Mouse (Mus musculus): ENCODE data around the gene Ubqln1. TPM values are rescaled to one million over a fixed set of nuclear protein-coding genes. Genes with fewer than 3 reads are reported as not detected.

Gene Ubqln1
- total RNA-seq, 1 experiment from 2014 or later = 113 TPM

GRCm38 (mm10) chr13:58201343-58201742 is 14.1 kb downstream of the Ubqln1 start:
- no peak for DNase-seq

- DNase-seq = no peak
Measured at GRCm38 (mm10) chr13:58197981-58198640, 17.3 kb downstream of the Ubqln1 start.

GRCm38 (mm10) chr13:58197211-58197610 is 18.2 kb downstream of the Ubqln1 start:
- DNase-seq = peak; percentile 61

GRCm38 (mm10) chr13:58194908-58195307 is 20.5 kb downstream of the Ubqln1 start:
- peak; percentile 27 for DNase-seq

DNA sequence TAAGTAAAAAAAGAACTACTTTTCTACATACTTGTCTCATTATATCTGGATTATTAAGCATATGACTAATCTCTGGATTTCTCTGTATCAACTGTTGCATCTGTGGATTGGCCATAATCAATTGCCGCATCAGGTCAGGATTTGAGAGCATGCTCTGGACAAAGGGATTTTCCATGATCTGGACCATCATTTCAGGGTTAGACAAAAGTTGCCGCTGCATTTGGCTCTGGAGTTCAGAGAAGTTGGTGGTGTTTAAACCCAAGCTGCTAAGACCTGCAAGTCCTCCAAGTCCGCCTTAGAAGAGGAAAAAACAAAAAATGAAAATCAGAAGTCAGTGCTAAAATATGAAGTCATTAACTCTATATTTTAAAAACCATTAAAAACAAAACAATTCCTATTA is 22.2 kb downstream of the Ubqln1 start:
- no peak for DNase-seq

DNA sequence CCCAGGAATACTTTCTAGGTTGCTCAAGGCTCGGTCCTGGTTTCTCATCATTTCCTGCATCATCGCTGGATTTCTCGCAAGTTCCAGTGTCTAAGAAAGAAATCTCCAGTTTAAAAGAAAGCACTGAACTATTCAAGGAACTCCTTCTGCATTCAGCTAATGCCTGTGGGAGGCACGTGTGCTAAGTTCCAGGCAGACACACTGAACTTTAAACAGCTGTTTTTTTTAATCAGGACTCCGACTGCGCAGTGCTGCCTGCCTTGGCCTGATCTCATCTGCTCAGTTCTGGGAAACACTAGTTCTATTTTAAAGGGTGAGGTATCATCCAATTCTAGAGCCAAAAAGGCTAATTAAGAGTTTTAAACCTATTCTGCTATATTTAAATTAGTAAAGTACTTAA is 23.3 kb downstream of the Ubqln1 start:
- DNase-seq = no peak

- no peak for DNase-seq
Measured at GRCm38 (mm10) chr13:58191516-58191915, 23.9 kb downstream of the Ubqln1 start.

- DNase-seq = no peak
Measured at GRCm38 (mm10) chr13:58189473-58189872, 26.0 kb downstream of the Ubqln1 start.

DNA sequence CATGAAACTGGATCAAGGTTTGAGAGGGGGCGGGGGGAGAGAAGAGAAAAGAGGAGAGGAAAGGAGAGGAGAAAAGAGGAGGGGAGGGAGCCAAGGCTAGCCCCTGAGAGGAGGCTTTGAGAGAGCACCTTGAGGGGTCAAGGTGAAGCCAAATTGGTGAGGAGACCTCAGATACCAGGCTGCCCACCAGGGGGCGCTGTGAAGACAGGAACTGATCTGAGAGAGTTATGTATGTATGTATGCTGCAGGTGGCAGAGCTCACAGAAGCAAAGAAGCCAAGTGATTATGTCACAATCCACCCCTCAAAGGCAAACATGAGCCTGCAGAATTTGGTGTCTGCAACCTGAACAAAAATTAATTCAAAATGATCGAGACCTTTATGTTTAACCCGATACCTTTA is 27.0 kb downstream of the Ubqln1 start:
- peak; percentile 93 for DNase-seq

- DNase-seq = no peak
Measured at GRCm38 (mm10) chr13:58187751-58188150, 27.7 kb downstream of the Ubqln1 start.

- no peak for DNase-seq
Measured at GRCm38 (mm10) chr13:58186281-58186680, 29.2 kb downstream of the Ubqln1 start.

DNA sequence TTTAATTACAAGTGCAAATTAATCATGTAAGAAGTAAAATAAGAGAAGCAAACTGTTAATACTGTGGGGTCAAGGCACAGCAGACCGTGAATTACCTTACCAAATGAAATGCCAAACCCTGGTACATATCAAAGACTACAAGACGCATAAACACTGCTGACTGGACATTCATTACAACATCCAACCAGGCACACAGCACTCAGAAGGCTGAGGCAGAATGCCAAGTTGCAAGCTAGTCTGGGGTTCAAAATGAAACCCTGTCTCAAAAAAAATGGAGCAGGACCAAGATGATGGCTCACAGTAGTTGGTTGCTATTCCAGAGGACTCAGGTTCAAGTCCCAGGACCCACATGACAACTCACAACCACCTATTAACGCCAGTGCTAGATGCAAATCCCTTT is 31.3 kb downstream of the Ubqln1 start:
- DNase-seq = peak; percentile 61

GRCm38 (mm10) chr13:58181607-58182551 is 33.6 kb downstream of the Ubqln1 start:
- no peak for DNase-seq

- peak; percentile 96 for DNase-seq
Measured at GRCm38 (mm10) chr13:58177511-58178208, 37.8 kb downstream of the Ubqln1 start.

DNA sequence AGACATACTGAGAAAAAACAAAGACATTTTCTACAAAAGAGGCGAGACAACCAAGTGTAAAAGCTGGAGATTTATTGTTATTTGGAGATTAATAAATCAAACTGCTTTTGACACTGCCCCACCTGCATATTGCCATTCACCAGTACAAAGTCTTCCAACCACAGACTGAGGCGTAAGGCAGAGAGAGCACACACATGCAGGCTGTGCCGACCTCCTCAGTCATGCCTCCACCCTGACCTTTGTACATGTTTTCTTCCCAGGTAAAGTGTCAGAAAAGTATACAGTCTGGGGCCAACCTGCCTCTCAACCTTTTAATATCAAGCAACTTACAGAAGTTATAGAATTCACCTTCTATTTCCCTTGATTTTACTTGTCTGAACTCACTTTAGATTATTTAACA is 39.3 kb downstream of the Ubqln1 start:
- DNase-seq = no peak

GRCm38 (mm10) chr13:58168119-58168518 is 47.3 kb downstream of the Ubqln1 start:
- DNase-seq = no peak

DNA sequence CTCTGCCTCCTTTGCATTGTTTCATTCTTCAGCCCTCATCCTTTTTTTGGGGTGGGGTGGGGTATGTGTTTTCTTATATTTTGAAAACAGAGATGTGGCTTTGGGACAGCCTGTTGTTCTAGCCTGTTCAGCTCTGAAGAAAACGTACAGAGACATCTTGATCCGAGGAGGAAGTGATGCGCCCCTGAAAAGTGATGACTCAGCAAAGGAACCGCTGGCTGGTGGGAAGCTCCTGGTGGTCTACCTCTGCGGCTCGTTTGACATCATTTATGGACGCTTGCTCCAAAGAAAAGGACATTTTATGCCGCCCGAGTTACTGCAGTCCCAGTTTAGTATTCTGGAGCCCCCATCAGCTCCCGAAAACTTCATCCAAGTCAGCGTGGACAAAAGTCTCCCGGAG is 52.1 kb downstream of the Ubqln1 start:
- no peak for DNase-seq

GRCm38 (mm10) chr13:58160761-58161160 is 54.7 kb downstream of the Ubqln1 start:
- no peak for DNase-seq

GRCm38 (mm10) chr13:58158099-58158912 is 57.1 kb downstream of the Ubqln1 start:
- peak; percentile 92 for DNase-seq

- DNase-seq = peak; percentile 97
Measured at GRCm38 (mm10) chr13:58157447-58158098, 57.9 kb downstream of the Ubqln1 start, which contains the start of gene Idnk. Gene Idnk, plus strand, starts transcription at chr13:58157649.

DNA sequence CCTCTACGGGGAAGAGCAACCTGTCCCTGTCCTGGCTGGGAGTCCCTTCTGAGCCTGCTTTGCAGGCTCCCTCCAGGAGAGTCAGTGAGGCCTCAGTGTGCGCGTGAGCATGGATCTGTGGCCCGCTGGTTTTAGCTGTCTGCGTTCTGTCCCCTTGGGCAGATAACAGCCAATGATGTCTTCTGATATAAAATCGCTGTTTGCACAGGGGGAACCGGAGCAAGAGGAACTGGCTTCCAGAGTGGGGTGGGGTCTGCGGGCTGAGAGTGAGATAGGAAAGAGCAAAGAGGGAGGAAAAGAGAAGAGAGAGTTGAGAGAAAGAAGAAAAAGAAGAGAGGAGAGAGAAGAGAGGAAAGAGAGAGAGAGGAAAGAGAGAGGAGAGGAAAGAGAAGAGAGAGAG is 58.4 kb downstream of the Ubqln1 start:
- no peak for DNase-seq

All from adrenal gland, postnatal 14 days (tissue).